Mouse (Mus musculus) urinary bladder, adult 18-20 months (tissue): ENCODE results near the gene Fnbp1l.
A peak's percentile ranks its signal among the peaks of the same experiment; 100 is the strongest.

Experiments
- DNase-seq, 2 experiments: peaks; one replicate each; pipeline ENCODE4 v3.0.0; 2022; ENCODE audit warnings: low spot score in 2 of 2, mixed read lengths in 2 of 2

The Fnbp1l gene

GRCm38 (mm10) chr3:122618991-122619930 lies at the start of gene Fnbp1l:
Gene Fnbp1l (minus strand): TSS chr3:122619715.
- peak; percentile 52 to 75 for DNase-seq

GRCm38 (mm10) chr3:122660795-122661194 lies 41.3 kb upstream of the Fnbp1l start:
- no peak for DNase-seq

GRCm38 (mm10) chr3:122659261-122659917 lies 39.9 kb upstream of the Fnbp1l start:
- no peak for DNase-seq

GRCm38 (mm10) chr3:122647195-122647837 lies 27.8 kb upstream of the Fnbp1l start:
- no peak for DNase-seq

- DNase-seq: no peak
Observed at GRCm38 (mm10) chr3:122640286-122640685, 20.8 kb upstream of the Fnbp1l start.

DNA sequence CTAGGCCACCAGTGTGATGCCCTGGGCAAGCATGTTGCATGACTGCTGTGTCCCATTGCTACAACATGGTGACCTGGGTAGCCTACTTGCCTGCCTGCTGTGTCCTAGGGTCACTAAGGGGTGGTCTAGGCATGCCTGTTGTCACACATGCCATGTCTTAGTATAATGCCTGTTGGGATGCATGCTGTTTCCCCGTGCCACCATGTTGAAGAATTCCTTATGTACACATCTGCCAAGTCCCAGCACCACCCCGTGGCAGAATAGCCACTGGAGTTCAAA lies 19.6 kb upstream of the Fnbp1l start:
- DNase-seq: no peak

- DNase-seq: peak; percentile 81 to 83
Observed at GRCm38 (mm10) chr3:122638329-122639196, 19.0 kb upstream of the Fnbp1l start.

- no peak for DNase-seq
Observed at GRCm38 (mm10) chr3:122637280-122637679, 17.8 kb upstream of the Fnbp1l start.

DNA sequence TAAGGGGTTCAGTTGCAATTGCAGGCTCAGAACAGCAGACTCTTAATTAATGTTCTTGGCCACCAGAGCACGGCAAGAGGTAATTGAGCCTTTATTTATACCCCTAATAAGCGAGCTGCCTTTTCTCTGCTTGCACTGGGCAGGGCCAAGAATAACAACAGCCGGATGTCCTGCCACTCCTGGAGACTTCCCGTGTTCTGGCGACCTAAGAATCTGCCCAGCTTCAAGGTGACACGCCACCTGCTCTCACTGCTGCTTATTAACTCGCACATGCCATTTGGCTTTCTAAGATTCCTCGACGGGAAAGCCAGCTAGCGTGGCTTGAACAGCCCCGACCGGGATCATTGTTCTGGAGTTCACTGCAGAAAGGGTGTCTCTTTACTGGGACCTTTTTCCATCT lies 15.7 kb upstream of the Fnbp1l start:
- no peak for DNase-seq

- no peak for DNase-seq
Observed at GRCm38 (mm10) chr3:122629580-122629979, 10.1 kb upstream of the Fnbp1l start.

GRCm38 (mm10) chr3:122628956-122629355 lies 9.4 kb upstream of the Fnbp1l start:
- DNase-seq: no peak

- DNase-seq: no peak
Observed at GRCm38 (mm10) chr3:122628546-122628945, 9.0 kb upstream of the Fnbp1l start.

DNA sequence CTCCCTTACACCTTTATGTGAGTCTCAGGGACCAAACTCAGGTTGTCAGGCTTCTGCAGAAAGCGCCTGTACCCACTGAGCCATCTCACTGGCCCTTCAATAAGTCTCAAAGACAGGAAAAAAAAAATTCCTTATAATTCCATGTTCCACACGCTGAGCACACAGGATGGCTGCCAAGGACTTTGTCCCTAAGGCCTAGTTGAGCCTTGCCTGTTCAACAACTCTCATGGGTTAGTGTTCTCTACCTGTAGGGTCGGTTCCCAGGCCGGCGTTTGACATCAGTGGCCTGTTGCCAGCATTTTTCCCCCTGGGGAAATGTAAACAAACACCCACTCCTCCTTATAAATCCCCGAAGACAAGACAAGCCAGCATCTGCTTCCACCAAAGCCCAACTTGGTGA lies 8.3 kb upstream of the Fnbp1l start:
- DNase-seq: no peak

GRCm38 (mm10) chr3:122624591-122624990 lies 5.1 kb upstream of the Fnbp1l start:
- no peak for DNase-seq

DNA sequence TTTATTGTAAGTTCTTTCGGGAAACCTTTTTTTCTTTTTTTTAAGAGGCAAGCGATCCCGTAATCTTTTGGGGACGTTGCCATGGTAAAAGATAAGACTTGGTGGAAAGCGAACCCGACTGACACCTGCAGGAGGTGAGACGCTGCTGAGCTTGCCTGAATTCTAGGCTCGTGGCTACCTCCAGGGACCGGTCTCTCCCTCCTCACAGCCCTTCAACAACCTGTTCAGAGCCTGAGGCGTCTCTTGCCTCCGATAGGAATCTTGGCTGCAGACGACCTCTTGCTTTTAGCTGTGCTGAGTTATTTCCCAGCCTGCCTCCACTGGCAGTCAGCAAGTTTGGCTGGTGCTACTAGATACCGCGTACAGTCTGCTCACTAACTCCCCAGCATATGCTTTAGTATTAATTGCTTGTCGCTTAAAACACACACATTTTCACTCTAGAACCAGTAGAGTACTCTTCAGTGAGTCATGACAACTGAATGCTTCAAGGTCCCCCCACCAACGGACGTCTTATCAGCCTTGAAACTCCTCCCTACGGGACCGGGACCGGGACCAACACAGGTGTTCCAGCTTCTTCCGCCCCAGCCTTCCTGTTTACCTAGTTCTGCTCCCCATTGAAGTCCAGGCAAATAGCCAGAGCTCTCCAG lies 893 bp upstream of the Fnbp1l start:
- peak; percentile 41 to 42 for DNase-seq

DNA sequence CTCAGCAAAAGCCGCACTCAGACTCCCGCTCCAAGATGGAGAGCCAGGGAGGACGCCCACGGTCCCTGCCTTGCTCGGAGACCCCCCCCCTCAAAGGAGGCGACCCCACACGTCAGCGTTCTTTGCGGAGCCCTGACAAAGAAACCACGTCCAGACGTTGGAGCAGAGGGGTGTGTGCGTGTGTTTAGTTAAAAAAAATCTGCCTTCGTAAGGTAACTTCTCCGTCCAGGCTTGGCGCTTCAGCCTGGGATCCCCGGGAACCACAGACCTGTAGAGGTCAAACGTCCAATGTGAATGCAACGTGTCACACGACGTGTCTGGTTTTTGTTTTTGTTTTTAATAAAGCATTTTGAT lies 393 bp upstream of the Fnbp1l start:
- peak in 1 of 2 experiments; percentile 34 for DNase-seq

- peak in 1 of 2 experiments; percentile 50 for DNase-seq
Observed at GRCm38 (mm10) chr3:122618402-122618801, 1.1 kb downstream of the Fnbp1l start.

DNA sequence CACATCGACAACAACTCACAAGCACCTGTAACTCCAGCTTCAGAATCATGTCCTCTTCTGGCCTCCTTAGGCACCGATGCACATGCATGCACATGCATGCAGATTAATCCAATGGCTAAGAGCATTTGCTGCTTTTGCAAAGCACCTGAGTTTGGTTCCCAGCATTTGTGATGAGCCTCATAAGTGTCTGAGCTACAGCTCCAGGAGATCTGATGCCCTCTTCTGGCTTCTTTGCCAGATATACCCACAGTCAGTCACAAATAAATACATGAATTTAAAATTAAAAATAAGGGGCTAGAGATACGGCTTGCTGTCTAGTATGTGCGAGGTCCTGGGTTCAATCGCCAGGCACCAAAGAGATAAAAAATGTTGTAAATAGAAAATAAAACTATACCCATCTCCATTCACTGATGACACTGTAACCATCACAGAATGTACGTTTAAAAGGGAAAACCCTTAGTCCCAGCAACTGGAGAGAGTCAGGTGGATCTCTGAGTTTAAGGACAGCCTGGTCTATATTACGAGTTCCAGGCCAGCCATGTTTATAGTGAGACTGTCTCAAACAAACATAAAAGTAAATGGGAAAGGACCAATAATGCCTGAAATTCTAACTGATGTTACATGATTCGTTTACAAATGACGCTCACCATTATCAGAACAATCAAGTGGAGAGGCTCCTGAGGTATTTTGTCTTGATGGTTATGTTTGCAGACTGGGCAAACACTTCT lies 1.7 kb downstream of the Fnbp1l start:
- DNase-seq: no peak

- no peak for DNase-seq
Observed at GRCm38 (mm10) chr3:122612537-122612936, 7.0 kb downstream of the Fnbp1l start.

GRCm38 (mm10) chr3:122611761-122612160 lies 7.8 kb downstream of the Fnbp1l start:
- DNase-seq: no peak
